Mouse (Mus musculus) forebrain, embryonic 14.5 days (tissue): ENCODE data around the gene Thsd4. TPM values are rescaled to one million over a fixed set of nuclear protein-coding genes. Genes with fewer than 3 reads are reported as not detected.

Source experiments
- ATAC-seq: fragments of 200-750 bp; cut with Nextera tagmentation; 2 replicates; pipeline ENCODE4 v1.8.0; 2017; ENCODE audit warnings: mild to moderate bottlenecking, moderate library complexity
- DNase-seq: peaks from one replicate; pipeline ENCODE4 v3.0.0-alpha.2; 2015; ENCODE audit warnings: low spot score
- H3K27ac ChIP-seq: fragments of 300-500 bp; sonication (generic); 2 replicates; pipeline ENCODE4 v1.5.1; 2014; ENCODE audit warnings: low read depth, mild to moderate bottlenecking, control low read depth, low read length, moderate library complexity
- H3K27me3 ChIP-seq: fragments of 300-500 bp; sonication (generic); replicated peaks from 2 replicates; pipeline ENCODE4 v1.6.1; 2014; ENCODE audit warnings: low read length, control low read depth, mixed read lengths; ENCODE audit not compliant: control insufficient read depth, insufficient read depth
- H3K36me3 ChIP-seq: fragments of 300-500 bp; sonication (generic); 2 replicates; pipeline ENCODE4 v1.6.1; 2014; ENCODE audit warnings: low read length, control low read depth; ENCODE audit not compliant: control insufficient read depth, insufficient read depth
- H3K4me1 ChIP-seq: fragments of 300-500 bp; sonication (generic); 2 replicates; pipeline ENCODE4 v1.6.1; 2014; ENCODE audit warnings: antibody characterized with exemption, low read length, control low read depth; ENCODE audit not compliant: control insufficient read depth, insufficient read depth
- H3K4me2 ChIP-seq: fragments of 300-500 bp; sonication (generic); 2 replicates; pipeline ENCODE4 v1.6.1; 2014; ENCODE audit warnings: mild to moderate bottlenecking, control low read depth, low read length
- H3K4me3 ChIP-seq: fragments of 300-500 bp; sonication (generic); 2 replicates; pipeline ENCODE4 v1.5.1; 2014; ENCODE audit warnings: low read depth, low read length, control low read depth
- H3K9ac ChIP-seq: fragments of 300-500 bp; sonication (generic); 2 replicates; pipeline ENCODE4 v1.6.1; 2014; ENCODE audit warnings: mild to moderate bottlenecking, low read length, control low read depth, moderate library complexity
- H3K9me3 ChIP-seq: fragments of 300-500 bp; sonication (generic); replicated peaks from 2 replicates; pipeline ENCODE4 v1.6.1; 2016; ENCODE audit warnings: low read length, control low read depth, mixed read lengths; ENCODE audit not compliant: control insufficient read depth
- WGBS: fragments of 180-500 bp; shearing (Covaris S2); extraction: QIAGEN DNeasy Blood & Tissue Kit; methylation state at CpG from one replicate; pipeline ENCODE4 v1.1.7; 2014; 5-methylcytosine and 5-hydroxymethylcytosine counted together
- polyA plus RNA-seq: library from polyadenylated mRNA; unstranded; fragments of >200 nt; fragmentation: Nextera tagmentation; extraction: Ambion mirVana; gene quantifications from 2 replicates; pipeline ENCODE4 v1.2.1, GENCODE M21; 2014

The Thsd4 gene
- polyA plus RNA-seq, 1 experiment from 2014 or later, result 3.4 TPM

GRCm38 (mm10) chr9:60410872-60411635 is 110.8 kb downstream of the Thsd4 start:
- ATAC-seq, result no peak
- H3K9ac ChIP-seq, result no peak overlapping the region
- DNase-seq, result no peak
- no peaks in the 10 kb centered on the region for H3K9me3 ChIP-seq
- H3K36me3 ChIP-seq, result no peaks in the 10 kb centered on the region
- H3K4me3 ChIP-seq, result no peak overlapping the region
- 0 out of 2 replicates have a peak, but pooled peaks cover 3% of the 10 kb centered on the region for H3K4me1 ChIP-seq
- H3K27me3 ChIP-seq, result no peaks in the 10 kb centered on the region
- WGBS, result 69% methylated on average over 17 of the region's 17 CpGs
- no peak overlapping the region for H3K27ac ChIP-seq
- no peak overlapping the region for H3K4me2 ChIP-seq

- WGBS, result 0% methylated on average over 1 of the region's 1 CpGs
- Histone ChIP-seq H3K4me1 (0 out of 2 replicates have a peak, but pooled peaks cover 3% of the 10 kb centered on the region), H3K9me3 (no peaks in the 10 kb centered on the region), H3K4me3 (no peak overlapping the region), H3K27ac (no peak overlapping the region), H3K9ac (no peak overlapping the region), H3K27me3 (no peaks in the 10 kb centered on the region), H3K36me3 (no peaks in the 10 kb centered on the region), H3K4me2 (no peak overlapping the region)
- ATAC-seq, result no peak
- peak; percentile 61 for DNase-seq
Measured at GRCm38 (mm10) chr9:60407374-60407773, 114.5 kb downstream of the Thsd4 start.

GRCm38 (mm10) chr9:60405777-60406176 is 116.1 kb downstream of the Thsd4 start:
- H3K9me3 ChIP-seq, result no peaks in the 10 kb centered on the region
- 0 out of 2 replicates have a peak, but pooled peaks cover under 1% of the 10 kb centered on the region for H3K4me1 ChIP-seq
- WGBS, result 86% methylated on average over 7 of the region's 7 CpGs
- H3K36me3 ChIP-seq, result no peaks in the 10 kb centered on the region
- H3K9ac ChIP-seq, result no peak overlapping the region
- H3K4me2 ChIP-seq, result no peak overlapping the region
- DNase-seq (no peak), ATAC-seq (no peak)
- H3K27me3 ChIP-seq, result no peaks in the 10 kb centered on the region
- no peak overlapping the region for H3K27ac ChIP-seq
- H3K4me3 ChIP-seq, result no peak overlapping the region

- no peaks in the 10 kb centered on the region for H3K36me3 ChIP-seq
Measured at GRCm38 (mm10) chr9:60402681-60403080, 119.2 kb downstream of the Thsd4 start.

GRCm38 (mm10) chr9:60400001-60400400 is 121.8 kb downstream of the Thsd4 start:
- Histone ChIP-seq H3K9me3 (no peaks in the 10 kb centered on the region), H3K4me2 (no peak overlapping the region), H3K27ac (no peak overlapping the region), H3K4me1 (0 out of 2 replicates have a peak, but pooled peaks cover 3% of the 10 kb centered on the region), H3K27me3 (no peaks in the 10 kb centered on the region), H3K36me3 (no peaks in the 10 kb centered on the region), H3K9ac (no peak overlapping the region), H3K4me3 (no peak overlapping the region)
- DNase-seq (no peak), ATAC-seq (no peak)
- 95% methylated on average over 8 of the region's 8 CpGs for WGBS

More at GRCm38 (mm10) chr9:60402681-60403080, 119.2 kb downstream of the Thsd4 start:
- H3K27me3 ChIP-seq, result no peaks in the 10 kb centered on the region
- DNase-seq (no peak), ATAC-seq (no peak)
- WGBS, result 91% methylated on average over 6 of the region's 6 CpGs
- no peak overlapping the region for H3K4me2 ChIP-seq
- no peaks in the 10 kb centered on the region for H3K9me3 ChIP-seq
- 0 out of 2 replicates have a peak, but pooled peaks cover 3% of the 10 kb centered on the region for H3K4me1 ChIP-seq
- H3K4me3 ChIP-seq, result no peak overlapping the region
- no peak overlapping the region for H3K27ac ChIP-seq
- no peak overlapping the region for H3K9ac ChIP-seq

GRCm38 (mm10) chr9:60398073-60398472 is 123.8 kb downstream of the Thsd4 start:
- no peaks in the 10 kb centered on the region for H3K27me3 ChIP-seq
- H3K4me1 ChIP-seq, result 0 out of 2 replicates have a peak, but pooled peaks cover 3% of the 10 kb centered on the region
- H3K27ac ChIP-seq, result no peak overlapping the region
- no peak overlapping the region for H3K4me2 ChIP-seq
- ATAC-seq, result no peak
- H3K4me3 ChIP-seq, result no peak overlapping the region
- no peak for DNase-seq
- H3K36me3 ChIP-seq, result no peaks in the 10 kb centered on the region
- 30% methylated on average over 2 of the region's 2 CpGs for WGBS
- no peaks in the 10 kb centered on the region for H3K9me3 ChIP-seq
- H3K9ac ChIP-seq, result no peak overlapping the region

GRCm38 (mm10) chr9:60396096-60396495 is 125.8 kb downstream of the Thsd4 start:
- no peak overlapping the region for H3K4me3 ChIP-seq
- DNase-seq, result no peak
- H3K9me3 ChIP-seq, result no peaks in the 10 kb centered on the region
- no peak overlapping the region for H3K9ac ChIP-seq
- no peak for ATAC-seq
- no peak overlapping the region for H3K4me2 ChIP-seq
- no peak overlapping the region for H3K27ac ChIP-seq
- no peaks in the 10 kb centered on the region for H3K36me3 ChIP-seq
- WGBS, result 33% methylated on average over 3 of the region's 3 CpGs
- no peaks in the 10 kb centered on the region for H3K27me3 ChIP-seq
- H3K4me1 ChIP-seq, result 0 out of 2 replicates have a peak, but pooled peaks cover 3% of the 10 kb centered on the region

- Histone ChIP-seq H3K27ac (no peak overlapping the region), H3K4me2 (no peak overlapping the region), H3K27me3 (no peaks in the 10 kb centered on the region), H3K4me3 (no peak overlapping the region), H3K9me3 (no peaks in the 10 kb centered on the region), H3K36me3 (no peaks in the 10 kb centered on the region), H3K9ac (no peak overlapping the region), H3K4me1 (no peaks in the 10 kb centered on the region)
- 95% methylated on average over 4 of the region's 4 CpGs for WGBS
- no peak for ATAC-seq
- DNase-seq, result no peak
Measured at GRCm38 (mm10) chr9:60392916-60393315, 128.9 kb downstream of the Thsd4 start.

GRCm38 (mm10) chr9:60384751-60385150 is 137.1 kb downstream of the Thsd4 start:
- Histone ChIP-seq H3K4me2 (no peak overlapping the region), H3K36me3 (no peaks in the 10 kb centered on the region), H3K27ac (no peak overlapping the region), H3K27me3 (no peaks in the 10 kb centered on the region), H3K4me3 (no peak overlapping the region), H3K4me1 (no peaks in the 10 kb centered on the region), H3K9me3 (no peaks in the 10 kb centered on the region), H3K9ac (no peak overlapping the region)
- DNase-seq (no peak), ATAC-seq (no peak)
- 80% methylated on average over 6 of the region's 6 CpGs for WGBS
